Mouse (Mus musculus) lung, adult 18-20 months (tissue): ENCODE measurements around the gene Gm6268.

Experiments used
- DNase-seq, 2 experiments: peaks; one replicate each; pipeline ENCODE4 v3.0.0; 2022; ENCODE audit warnings: mixed read lengths in 2 of 2

Gene Gm6268

GRCm38 (mm10) chrX:36400980-36401379 is at the start of gene Gm6268:
Gene Gm6268, plus strand, starts transcription at chrX:36401280.
- no peak for DNase-seq

- peak in 1 of 2 experiments; percentile 10 for DNase-seq
These were observed 48.6 kb upstream of the Gm6268 start for GRCm38 (mm10) chrX:36352446-36352845.

- no peak for DNase-seq
These were observed 15.7 kb upstream of the Gm6268 start for GRCm38 (mm10) chrX:36385340-36385739.

- no peak for DNase-seq
These were observed 11.1 kb upstream of the Gm6268 start for GRCm38 (mm10) chrX:36389971-36390370.

GRCm38 (mm10) chrX:36390503-36390902 is 10.6 kb upstream of the Gm6268 start:
- DNase-seq, result no peak

- DNase-seq, result no peak
These were observed 8.4 kb upstream of the Gm6268 start for GRCm38 (mm10) chrX:36392672-36393071.

GRCm38 (mm10) chrX:36393279-36393678 is 7.8 kb upstream of the Gm6268 start:
- DNase-seq, result no peak

GRCm38 (mm10) chrX:36402316-36402715 is 1.2 kb downstream of the Gm6268 start:
- DNase-seq, result no peak

- no peak for DNase-seq
These were observed 18.1 kb downstream of the Gm6268 start for GRCm38 (mm10) chrX:36419153-36419552.

- DNase-seq, result peak in 1 of 2 experiments; percentile 8
These were observed 33.9 kb downstream of the Gm6268 start for GRCm38 (mm10) chrX:36434993-36435392.

- no peak for DNase-seq
These were observed 36.9 kb downstream of the Gm6268 start for GRCm38 (mm10) chrX:36437932-36438331.
